Mouse (Mus musculus): ENCODE results near the gene Slc22a12.

- TF ChIP-seq EP300 (IDR thresholded peaks at IDR 0.05) (no peak), CTCF (IDR thresholded peaks at IDR 0.05) (no peak)
Observed at GRCm38 (mm10) chr19:6542367-6543034, at the start of gene Slc22a12.

All from lung, postnatal 0 days (tissue).